Mouse (Mus musculus) layer of hippocampus, adult 9-11 months (tissue): Measurements from ENCODE around the gene Cfdp1.
A peak's percentile ranks its signal among the peaks of the same experiment; 100 is the strongest.

Source experiments
- DNase-seq: peaks from one replicate; pipeline ENCODE4 v3.0.0; 2022

The Cfdp1 gene

DNA sequence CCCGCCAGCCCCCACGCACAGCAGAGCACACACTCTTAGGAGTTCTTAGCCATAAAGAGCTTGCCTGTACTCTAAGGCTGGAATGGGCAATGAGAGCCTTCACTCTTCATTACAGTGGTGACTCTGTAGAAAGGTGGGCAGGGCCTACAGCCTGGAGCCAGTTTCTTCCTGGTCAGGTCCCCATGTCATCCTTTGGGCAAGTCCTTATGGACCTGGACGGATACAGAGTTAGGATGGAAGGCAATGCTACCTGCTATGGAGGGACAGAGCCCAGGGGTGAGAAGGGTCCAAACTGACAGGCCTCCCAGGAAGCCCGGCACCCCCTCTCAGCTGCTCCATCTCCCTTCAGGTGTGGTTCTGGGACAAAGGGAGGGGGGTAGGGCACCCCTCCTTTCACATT, 118.3 kb downstream of the Cfdp1 start:
- no peak for DNase-seq

DNA sequence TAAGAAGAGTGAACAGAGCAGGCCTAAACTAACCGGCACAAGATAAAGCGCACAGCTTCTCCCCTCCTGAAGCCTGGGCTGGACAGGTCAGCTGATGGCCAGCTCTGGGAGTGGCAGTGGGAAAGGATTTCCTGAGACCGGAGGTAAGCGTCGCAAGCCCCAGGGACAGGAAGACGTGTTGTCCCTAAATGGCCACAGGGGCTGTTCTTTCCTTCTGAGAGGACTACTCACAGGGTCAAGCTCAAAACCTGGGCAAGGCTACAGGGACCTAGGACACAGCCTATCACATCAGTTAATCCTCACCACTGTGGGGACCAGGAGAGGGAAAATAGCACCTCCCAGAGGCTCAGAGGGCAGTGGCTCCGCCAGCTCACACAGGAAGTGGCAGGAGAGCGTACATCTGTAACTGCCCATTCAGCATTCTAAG, 118.7 kb downstream of the Cfdp1 start:
- DNase-seq, result no peak

DNA sequence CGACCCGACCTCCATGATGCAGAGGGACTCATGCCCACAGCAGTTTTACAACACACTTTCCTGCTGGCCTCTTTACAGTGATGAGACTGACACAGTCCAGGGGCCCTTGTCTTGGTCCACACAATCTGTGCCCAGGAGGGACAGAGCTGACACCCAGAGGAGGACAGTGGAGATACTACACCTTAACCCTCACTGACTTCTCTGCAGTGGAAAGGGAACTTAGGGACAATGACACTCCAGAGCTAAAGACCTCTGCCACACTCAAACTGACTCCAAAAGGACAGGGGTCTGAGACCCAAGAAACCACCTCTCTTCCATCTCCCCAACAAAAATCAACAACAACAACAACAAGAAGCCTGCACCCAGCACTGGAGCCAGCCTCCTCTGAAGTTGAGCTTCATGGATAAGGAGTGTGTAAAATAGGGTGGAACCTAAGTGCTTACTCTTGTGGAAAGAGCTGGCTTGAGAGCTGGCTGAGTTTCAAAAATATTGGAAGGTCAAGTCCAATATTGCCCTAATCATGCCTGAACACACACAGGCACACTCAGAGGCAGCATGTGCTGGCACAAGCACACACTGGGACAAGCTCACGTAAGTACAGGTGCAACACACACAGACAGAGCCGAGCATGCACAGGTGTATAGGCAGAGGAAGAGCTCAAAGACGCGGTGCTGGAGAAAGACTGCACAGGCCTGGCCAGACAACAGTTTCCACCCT, 119.7 kb downstream of the Cfdp1 start:
- no peak for DNase-seq

DNA sequence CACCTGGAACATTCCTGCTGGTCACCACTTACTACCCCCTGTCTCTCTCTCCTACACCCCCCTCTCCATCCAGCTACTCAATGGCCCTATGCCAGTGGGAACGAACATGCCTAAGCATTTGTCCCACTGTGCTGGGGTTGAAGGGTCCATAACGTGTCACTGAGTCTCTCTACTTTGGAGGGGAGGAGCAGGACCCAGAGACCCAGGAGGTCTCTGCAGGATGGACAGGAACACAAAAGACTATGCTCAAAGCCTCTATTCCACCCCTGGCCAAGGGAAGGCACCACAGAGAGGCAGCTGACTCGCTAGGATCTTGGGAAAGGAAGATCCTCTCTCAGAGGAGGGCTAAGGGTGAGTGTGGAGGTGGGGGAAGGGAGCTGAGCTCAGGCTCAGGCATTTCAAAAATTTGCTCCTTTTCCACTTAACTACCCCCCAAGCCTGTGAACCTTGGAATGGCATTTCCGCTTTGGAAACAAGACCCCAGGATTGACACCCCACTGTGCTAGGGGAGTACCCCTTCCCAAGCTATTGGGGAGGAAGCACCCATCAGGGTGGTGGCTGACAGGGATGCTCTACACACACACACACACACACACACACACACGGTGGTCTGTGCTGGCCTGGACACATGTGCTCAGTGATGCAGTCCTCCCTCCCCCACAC, 120.4 kb downstream of the Cfdp1 start:
- no peak for DNase-seq

DNA sequence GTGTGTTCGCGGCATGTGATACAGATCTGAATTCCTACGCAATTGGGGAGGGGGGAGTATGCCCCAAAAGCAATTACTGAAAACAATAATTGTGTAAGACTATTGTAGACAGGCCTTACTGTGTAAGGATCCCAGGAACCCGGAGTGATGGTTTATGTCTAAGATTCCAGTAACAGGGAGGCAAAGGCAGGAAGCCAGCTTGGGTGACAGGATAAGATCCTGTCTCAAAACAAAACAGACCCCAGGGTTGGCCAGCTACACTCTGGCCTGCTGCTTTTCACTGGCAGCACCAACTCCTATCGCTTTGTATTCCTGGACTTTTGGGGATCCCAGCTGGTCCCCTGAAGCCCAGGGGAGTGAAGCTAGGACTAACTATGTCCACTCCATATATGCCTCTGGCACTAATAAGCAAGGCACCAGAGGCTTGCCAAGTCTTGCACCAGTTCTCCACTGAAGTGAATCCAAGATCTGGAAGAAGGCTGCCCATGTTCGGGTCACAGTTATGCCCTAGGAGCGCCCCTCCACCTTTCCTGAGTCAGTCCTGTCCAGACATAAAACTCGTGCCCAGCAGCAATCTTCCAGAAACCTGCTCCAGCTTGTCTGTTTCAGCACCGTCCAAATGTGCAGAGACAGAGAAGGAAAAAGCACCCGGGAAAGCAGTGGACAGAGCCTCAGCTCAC, 121.5 kb downstream of the Cfdp1 start:
- no peak for DNase-seq

DNA sequence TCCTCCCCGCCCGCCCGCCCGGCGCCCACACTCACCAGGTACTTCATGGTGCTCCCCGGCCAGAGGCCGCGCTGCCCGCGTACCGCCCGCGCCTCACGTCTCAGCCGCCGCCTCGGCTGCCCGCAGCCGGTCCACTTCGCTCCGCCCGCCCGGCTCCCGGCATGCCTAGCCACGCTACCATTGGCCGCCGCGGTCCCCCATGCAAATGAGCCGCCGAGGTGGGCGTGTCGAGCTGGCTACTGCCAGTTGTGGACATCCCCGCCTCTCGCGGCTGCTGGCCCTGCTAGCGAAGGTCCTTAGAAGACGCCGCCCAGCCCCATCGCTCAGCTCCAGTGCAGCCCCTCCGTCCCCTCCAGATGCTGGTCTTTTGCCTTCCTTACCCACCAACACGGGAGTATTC, 122.1 kb downstream of the Cfdp1 start:
- DNase-seq, result peak; percentile 95

DNA sequence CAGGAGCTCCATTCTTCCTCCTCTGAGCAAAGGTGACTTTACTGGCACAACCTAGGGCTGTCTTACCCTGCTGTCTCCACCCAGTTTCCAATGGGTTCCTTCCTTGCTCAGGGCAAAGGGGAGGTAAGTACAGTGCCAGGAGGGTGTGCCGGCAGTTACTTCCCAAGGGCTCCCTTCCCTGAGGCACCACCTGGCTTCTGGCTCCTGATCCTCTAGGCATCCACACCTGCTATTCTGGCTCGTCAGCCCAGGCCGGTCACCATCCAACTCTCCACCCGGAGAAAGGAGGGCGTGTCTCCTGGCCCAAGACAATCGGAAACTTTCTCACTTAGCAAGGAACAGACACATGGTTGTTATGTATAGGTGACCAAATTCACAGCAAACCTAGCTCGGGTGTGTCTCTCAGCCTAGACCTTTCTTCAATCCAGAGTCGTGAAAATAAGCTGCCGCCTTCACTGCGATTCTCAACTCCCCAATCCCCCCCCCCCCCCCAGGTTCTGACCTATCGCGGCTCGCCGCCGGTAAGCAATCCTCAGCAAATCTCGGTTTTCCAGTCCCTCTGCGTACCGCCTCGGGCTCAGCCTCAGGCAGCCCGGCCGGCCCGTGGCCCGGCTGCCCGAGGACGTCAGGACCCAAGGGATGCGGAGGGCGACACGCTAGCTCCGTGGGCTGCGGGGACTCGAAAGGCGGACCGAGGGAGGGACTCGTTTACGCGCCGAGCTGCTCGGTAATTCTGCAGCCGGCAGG, 122.7 kb downstream of the Cfdp1 start:
- DNase-seq, result no peak

DNA sequence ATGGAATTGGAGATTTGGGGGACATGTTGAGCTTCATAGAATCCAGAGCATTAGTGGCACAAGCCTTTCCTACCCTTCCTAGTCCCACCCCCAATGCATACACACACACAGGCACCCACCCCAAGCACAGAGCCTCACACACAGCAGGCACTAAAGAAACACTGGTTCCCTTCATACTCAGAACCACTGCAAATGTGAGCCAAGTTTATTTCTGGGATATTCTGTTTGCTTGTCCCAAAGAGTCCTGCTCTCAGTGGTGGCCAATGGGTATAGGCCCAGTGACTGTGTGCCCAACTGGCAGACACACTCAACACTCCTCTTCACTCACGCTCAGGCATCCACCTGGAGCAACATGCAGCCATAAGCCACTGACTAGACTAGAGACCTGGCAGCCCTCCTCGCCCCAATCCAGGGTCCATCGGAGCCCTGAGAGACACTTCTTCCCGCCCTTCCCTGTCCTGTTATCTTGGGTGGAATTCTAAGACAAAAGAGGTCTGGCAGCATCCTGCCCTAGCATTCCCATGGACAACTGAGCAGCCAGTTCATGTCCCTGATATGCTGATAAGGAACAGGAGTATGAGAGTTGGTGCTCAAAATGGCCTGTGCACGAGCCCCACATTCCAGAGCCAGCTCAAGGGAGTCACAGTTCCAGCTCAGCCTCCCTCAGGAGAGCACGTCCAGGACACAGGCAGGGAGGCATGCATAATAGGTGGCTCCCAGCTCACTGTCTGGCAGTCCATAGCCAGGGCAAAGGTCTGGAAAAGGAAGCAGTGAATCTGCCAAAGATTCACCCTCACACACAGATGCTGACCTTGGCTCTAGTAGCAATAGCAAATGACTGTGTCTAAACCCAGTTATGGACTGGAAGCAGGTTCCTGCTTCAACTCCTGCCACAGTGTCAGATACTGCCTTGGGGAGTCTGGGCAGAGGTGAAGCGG, 124.6 kb downstream of the Cfdp1 start:
- DNase-seq, result peak; percentile 53

DNA sequence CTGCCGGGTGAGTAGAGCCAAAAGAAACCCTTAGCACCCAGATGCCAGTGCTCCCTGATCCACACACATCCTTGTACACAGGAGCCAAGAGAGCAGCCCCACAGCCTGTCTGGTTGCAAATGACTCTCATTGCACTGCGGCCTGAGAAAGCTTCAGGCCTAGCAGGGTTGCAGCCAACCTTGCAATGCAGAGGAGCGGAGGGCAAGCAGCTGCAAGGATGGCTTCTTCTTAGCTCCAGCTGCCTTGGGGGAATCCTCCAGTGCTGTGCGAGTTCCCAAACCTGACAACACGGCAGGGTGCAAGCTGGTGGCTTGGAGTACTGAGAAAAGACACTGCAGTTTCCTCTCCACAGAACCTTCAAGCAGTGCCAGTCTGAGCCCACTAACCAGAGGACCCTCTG, 125.6 kb downstream of the Cfdp1 start:
- no peak for DNase-seq

DNA sequence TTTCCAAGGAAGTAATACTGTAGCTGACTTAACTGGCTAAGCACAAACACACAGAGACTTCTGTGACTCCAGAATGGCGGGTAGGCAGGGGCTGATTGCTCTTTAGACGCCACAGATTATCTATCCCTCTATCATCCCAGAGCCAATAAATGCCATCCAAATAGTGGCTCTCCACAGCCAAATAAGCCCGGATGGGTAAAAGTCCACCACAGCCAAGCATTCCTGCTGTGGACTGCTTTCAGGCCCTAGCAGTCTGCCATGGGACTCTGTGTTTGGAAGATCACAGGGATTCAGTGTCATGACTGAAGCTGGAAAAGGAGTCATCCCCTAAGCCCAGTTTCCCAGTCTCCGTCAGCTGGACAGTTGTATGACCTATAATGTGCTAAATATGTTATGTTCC, 126.5 kb downstream of the Cfdp1 start:
- DNase-seq, result no peak

DNA sequence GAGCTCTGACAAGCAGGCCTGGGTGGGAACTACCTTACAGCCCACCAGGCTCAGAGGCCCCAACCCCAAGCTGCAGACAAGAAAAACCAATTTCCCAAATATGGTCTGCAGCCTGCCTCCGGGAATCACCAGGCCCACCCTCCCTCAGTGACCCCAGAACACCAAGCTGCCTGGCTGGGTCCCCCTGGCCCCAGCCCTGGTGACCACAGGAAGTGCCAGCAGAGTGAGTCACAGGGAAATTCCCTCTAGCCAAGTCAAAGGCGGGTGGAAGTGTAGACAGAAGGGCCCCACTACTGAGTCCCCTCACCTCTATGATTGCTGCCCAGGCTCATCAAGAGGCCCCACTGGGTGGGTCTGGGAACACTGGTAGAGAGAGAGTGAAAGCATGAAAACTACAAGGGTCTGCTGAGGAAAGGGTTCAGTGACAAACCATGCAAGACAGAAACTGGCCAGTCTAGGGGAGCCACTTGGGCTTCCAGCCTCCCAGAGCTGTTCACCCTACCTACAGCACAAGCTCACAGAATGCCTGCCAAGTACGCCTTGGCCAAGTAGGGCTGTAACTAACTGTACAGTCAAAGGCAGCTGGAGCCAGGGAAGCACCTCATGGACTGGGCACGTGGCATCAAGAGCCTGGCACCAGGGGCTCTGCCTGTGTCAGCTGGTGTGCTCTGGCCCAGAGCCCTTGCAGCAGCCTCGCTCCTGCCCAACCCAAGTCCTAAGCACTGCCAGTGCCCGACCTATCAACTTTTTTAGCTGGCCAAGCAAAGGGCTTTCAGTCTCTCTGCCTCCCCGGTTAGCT, 127.8 kb downstream of the Cfdp1 start:
- peak; percentile 95 for DNase-seq

DNA sequence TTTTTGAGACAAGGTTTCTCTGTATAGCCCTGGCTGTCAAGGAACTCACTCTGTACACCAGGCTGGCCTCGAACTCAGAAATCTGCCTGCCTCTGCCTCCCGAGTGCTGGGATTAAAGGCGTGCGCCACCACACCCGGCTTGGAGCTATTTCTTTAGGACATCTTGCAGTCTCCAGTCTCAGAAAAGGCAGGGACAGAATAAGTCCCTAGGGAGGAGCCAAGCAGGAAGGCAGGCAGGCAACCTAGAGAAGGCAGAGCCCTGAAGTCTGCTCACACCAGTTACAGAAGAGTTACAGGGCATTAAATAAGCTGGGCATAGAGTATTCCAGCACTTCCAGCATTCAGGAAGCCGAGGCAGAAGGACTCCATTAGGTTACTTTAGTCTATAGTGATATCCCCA, 128.8 kb downstream of the Cfdp1 start:
- no peak for DNase-seq

DNA sequence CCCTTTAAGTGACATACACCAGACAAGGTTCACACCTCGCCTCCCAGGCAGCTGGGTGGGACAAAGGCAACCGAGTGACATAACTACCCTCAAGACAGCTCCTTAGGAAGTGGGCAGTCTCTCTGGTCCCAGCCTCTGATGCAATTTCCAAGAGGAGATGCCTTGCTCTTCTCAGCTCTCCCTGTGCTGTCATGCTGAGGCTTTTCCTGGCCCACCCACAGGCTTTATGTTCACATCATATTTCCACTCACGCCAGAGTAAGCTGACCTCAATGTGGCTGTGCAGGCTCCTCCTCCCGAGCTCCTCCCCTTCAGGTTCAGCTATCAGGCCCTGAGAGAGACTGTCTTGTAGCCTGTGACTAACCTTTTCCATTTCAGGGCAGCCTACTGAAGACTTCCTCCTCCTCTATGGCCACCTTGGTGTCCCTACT, 134.0 kb downstream of the Cfdp1 start:
- DNase-seq, result no peak

DNA sequence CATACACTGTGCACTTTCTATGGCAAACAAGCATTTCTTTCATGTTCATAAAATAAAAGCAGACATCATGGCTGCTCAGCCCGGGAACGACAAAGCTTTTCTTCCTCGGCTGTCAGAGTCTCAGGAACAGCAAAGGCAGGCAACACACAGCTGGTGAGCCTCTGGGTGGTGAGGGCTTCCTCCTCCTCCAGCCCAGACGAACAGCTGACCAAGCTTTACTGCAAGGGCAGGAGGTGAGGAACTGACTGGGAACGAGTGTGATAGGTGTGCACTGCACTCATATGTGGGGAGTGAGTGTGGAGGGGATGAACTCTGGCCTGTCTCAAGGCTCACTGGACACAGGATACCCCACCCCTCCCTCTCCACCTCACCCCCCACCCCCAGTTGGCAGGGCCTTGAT, 135.2 kb downstream of the Cfdp1 start:
- DNase-seq, result no peak
